Mouse (Mus musculus) frontal cortex, postnatal 25 days (tissue): Measurements from ENCODE around the gene Rhox11.
"Not testable (repeated sequence)": the region's sequence is repeated elsewhere in the genome, so short reads cannot be mapped to it uniquely, and the experiment has no call there.

Experiments
- DNase-seq, 2 experiments: peaks; one replicate each; pipeline ENCODE4 v3.0.0; 2022; ENCODE audit warnings: low spot score in 2 of 2

Gene Rhox11

GRCm38 (mm10) chrX:38085041-38085440 is at the start of gene Rhox11:
TSS of gene Rhox11 (minus strand) at chrX:38085141.
- no peak for DNase-seq

GRCm38 (mm10) chrX:38121478-38121877 is 36.5 kb upstream of the Rhox11 start:
- DNase-seq = no peak

- DNase-seq = no peak
Observed at GRCm38 (mm10) chrX:38120982-38121381, 36.0 kb upstream of the Rhox11 start, which contains the start of gene Rhox13. TSS of gene Rhox13 (plus strand) at chrX:38121219.

GRCm38 (mm10) chrX:38110807-38111206 is 25.9 kb upstream of the Rhox11 start, which contains the start of gene Rhox12:
TSS of gene Rhox12 (minus strand) at chrX:38110907.
- no peak for DNase-seq

GRCm38 (mm10) chrX:38084226-38084625 is 715 bp downstream of the Rhox11 start:
- DNase-seq = peak; percentile 22 to 23

GRCm38 (mm10) chrX:38066175-38066574 is 18.8 kb downstream of the Rhox11 start, which contains the start of gene Rhox10:
TSS of gene Rhox10 (plus strand) at chrX:38066475.
- no peak for DNase-seq

- DNase-seq = no peak
Observed at GRCm38 (mm10) chrX:38061544-38061943, 23.4 kb downstream of the Rhox11 start.

- DNase-seq = not testable (repeated sequence)
Observed at GRCm38 (mm10) chrX:38043014-38043413, 41.9 kb downstream of the Rhox11 start, which contains the start of gene Btg1-ps2. TSS of gene Btg1-ps2 (minus strand) at chrX:38043114.

GRCm38 (mm10) chrX:38039666-38040065 is 45.3 kb downstream of the Rhox11 start:
- DNase-seq = no peak

- DNase-seq = no peak
Observed at GRCm38 (mm10) chrX:38033841-38034240, 51.1 kb downstream of the Rhox11 start.
